Mouse (Mus musculus): Measurements from ENCODE around the gene Hsbp1. TPM values are rescaled to one million over a fixed set of nuclear protein-coding genes. Genes with fewer than 3 reads are reported as not detected.
"Not testable (repeated sequence)": the region's sequence is repeated elsewhere in the genome, so short reads cannot be mapped to it uniquely, and the experiment has no call there.

Gene Hsbp1
- total RNA-seq, 1 experiment, result 98.9 TPM

DNA sequence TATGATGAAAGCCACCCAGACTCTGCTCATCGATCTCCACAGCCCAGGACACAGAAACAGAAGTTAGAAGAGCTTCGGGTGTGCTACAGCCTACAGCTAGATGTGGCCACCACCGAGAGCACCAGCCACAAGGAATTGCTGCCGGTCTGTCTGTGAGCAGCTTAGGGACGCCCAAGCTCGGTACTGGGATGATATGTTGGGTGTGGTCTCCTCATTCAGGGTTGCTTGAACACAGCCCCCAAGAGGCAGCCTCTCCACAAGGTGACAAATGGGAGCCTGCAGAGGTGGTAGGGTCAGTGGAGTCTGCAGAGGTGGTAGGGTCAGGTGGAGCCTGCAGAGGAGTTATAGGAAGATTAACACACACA is 9.4 kb downstream of the Hsbp1 start:
- no peak overlapping the region for H3K9ac ChIP-seq (ENCODE audit: insufficient read depth, low read depth, low read length, poor library complexity, severe bottlenecking)
- peaks cover 11% of the 10 kb centered on the region; the same call in 1 of the 2 replicates for H3K36me3 ChIP-seq (ENCODE audit: control insufficient read depth, insufficient read depth, low read length, poor library complexity, severe bottlenecking)
- TF ChIP-seq CHD2 (IDR thresholded peaks at IDR 0.05; ENCODE audit: low read depth, low read length) (no peak), MAFK (IDR thresholded peaks at IDR 0.05; ENCODE audit: insufficient read depth, low read depth, low read length) (no peak), ZNF384 (IDR thresholded peaks at IDR 0.05; ENCODE audit: low read depth, low read length) (no peak), ZC3H11A (IDR thresholded peaks at IDR 0.05; ENCODE audit: borderline replicate concordance, low read depth, low read length) (no peak)
- H3K4me3 ChIP-seq (ENCODE audit: insufficient read depth in 1 of 2, low read depth in 1 of 2, low read length in 2 of 2, poor library complexity in 1 of 2, severe bottlenecking in 1 of 2), result no peak overlapping the region
- no peak for DNase-seq (ENCODE audit: low read depth, low spot score)
- no peaks in the 10 kb centered on the region for H3K4me1 ChIP-seq (ENCODE audit: control insufficient read depth in 2 of 2, insufficient read depth in 2 of 2, low read length in 2 of 2, poor library complexity in 1 of 2)
- H3K9me3 ChIP-seq (ENCODE audit: control insufficient read depth, insufficient read depth, low read depth, low read length), result no peaks in the 10 kb centered on the region
- in situ Hi-C loops (cut with MboI; ENCODE audit: low sequenced_read_pairs in 2 of 2, unreplicated experiment in 2 of 2), result no loop called here
- no peak overlapping the region for H3K27ac ChIP-seq (ENCODE audit: insufficient read depth, low read depth, low read length, poor library complexity, severe bottlenecking)

GRCm38 (mm10) chr8:119356631-119357030 is 12.3 kb downstream of the Hsbp1 start:
- H3K9ac ChIP-seq (ENCODE audit: insufficient read depth, low read depth, low read length, poor library complexity, severe bottlenecking); H3K9me3 ChIP-seq (ENCODE audit: control insufficient read depth, insufficient read depth, low read depth, low read length); H3K4me3 ChIP-seq (ENCODE audit: insufficient read depth in 1 of 2, low read depth in 1 of 2, low read length in 2 of 2, poor library complexity in 1 of 2, severe bottlenecking in 1 of 2); in situ Hi-C loops (cut with MboI; ENCODE audit: low sequenced_read_pairs in 2 of 2, unreplicated experiment in 2 of 2); H3K27ac ChIP-seq (ENCODE audit: insufficient read depth, low read depth, low read length, poor library complexity, severe bottlenecking); H3K4me1 ChIP-seq (ENCODE audit: control insufficient read depth in 2 of 2, insufficient read depth in 2 of 2, low read length in 2 of 2, poor library complexity in 1 of 2); H3K36me3 ChIP-seq (ENCODE audit: control insufficient read depth, insufficient read depth, low read length, poor library complexity, severe bottlenecking): not testable (repeated sequence)
- peak; percentile 45 for DNase-seq (ENCODE audit: low read depth, low spot score)

- Histone ChIP-seq H3K4me3 (ENCODE audit: insufficient read depth in 1 of 2, low read depth in 1 of 2, low read length in 2 of 2, poor library complexity in 1 of 2, severe bottlenecking in 1 of 2) (no peak overlapping the region), H3K9me3 (ENCODE audit: control insufficient read depth, insufficient read depth, low read depth, low read length) (no peaks in the 10 kb centered on the region), H3K36me3 (ENCODE audit: control insufficient read depth, insufficient read depth, low read length, poor library complexity, severe bottlenecking) (no peaks in the 10 kb centered on the region), H3K9ac (ENCODE audit: insufficient read depth, low read depth, low read length, poor library complexity, severe bottlenecking) (no peak overlapping the region), H3K27ac (ENCODE audit: insufficient read depth, low read depth, low read length, poor library complexity, severe bottlenecking) (no peak overlapping the region), H3K4me1 (ENCODE audit: control insufficient read depth in 2 of 2, insufficient read depth in 2 of 2, low read length in 2 of 2, poor library complexity in 1 of 2) (no peaks in the 10 kb centered on the region)
- in situ Hi-C loops (cut with MboI; ENCODE audit: low sequenced_read_pairs in 2 of 2, unreplicated experiment in 2 of 2), result no loop called here
- TF ChIP-seq MAFK (IDR thresholded peaks at IDR 0.05; ENCODE audit: insufficient read depth, low read depth, low read length) (no peak), CHD2 (IDR thresholded peaks at IDR 0.05; ENCODE audit: low read depth, low read length) (no peak), HCFC1 (IDR thresholded peaks at IDR 0.05; ENCODE audit: borderline replicate concordance, insufficient read depth, low read length) (no peak), ZC3H11A (IDR thresholded peaks at IDR 0.05; ENCODE audit: borderline replicate concordance, low read depth, low read length) (no peak), ZNF384 (IDR thresholded peaks at IDR 0.05; ENCODE audit: low read depth, low read length) (no peak)
- no peak for DNase-seq (ENCODE audit: low read depth, low spot score)
Observed at GRCm38 (mm10) chr8:119358175-119358574, 13.9 kb downstream of the Hsbp1 start.

GRCm38 (mm10) chr8:119358836-119359235 is 14.5 kb downstream of the Hsbp1 start:
- DNase-seq (ENCODE audit: low read depth, low spot score), result peak; percentile 83
- H3K4me1 ChIP-seq (ENCODE audit: control insufficient read depth in 2 of 2, insufficient read depth in 2 of 2, low read length in 2 of 2, poor library complexity in 1 of 2), result no peaks in the 10 kb centered on the region
- H3K27ac ChIP-seq (ENCODE audit: insufficient read depth, low read depth, low read length, poor library complexity, severe bottlenecking), result no peak overlapping the region
- H3K9me3 ChIP-seq (ENCODE audit: control insufficient read depth, insufficient read depth, low read depth, low read length), result no peaks in the 10 kb centered on the region
- H3K36me3 ChIP-seq (ENCODE audit: control insufficient read depth, insufficient read depth, low read length, poor library complexity, severe bottlenecking), result no peaks in the 10 kb centered on the region
- no peak overlapping the region for H3K9ac ChIP-seq (ENCODE audit: insufficient read depth, low read depth, low read length, poor library complexity, severe bottlenecking)
- TF ChIP-seq ZNF384 (IDR thresholded peaks at IDR 0.05; ENCODE audit: low read depth, low read length), result no peak
- TF ChIP-seq HCFC1 (IDR thresholded peaks at IDR 0.05; ENCODE audit: borderline replicate concordance, insufficient read depth, low read length), result no peak
- no peak for TF ChIP-seq MAFK (IDR thresholded peaks at IDR 0.05; ENCODE audit: insufficient read depth, low read depth, low read length)
- TF ChIP-seq ZC3H11A (IDR thresholded peaks at IDR 0.05; ENCODE audit: borderline replicate concordance, low read depth, low read length), result no peak
- TF ChIP-seq CHD2 (IDR thresholded peaks at IDR 0.05; ENCODE audit: low read depth, low read length), result no peak
- H3K4me3 ChIP-seq (ENCODE audit: insufficient read depth in 1 of 2, low read depth in 1 of 2, low read length in 2 of 2, poor library complexity in 1 of 2, severe bottlenecking in 1 of 2), result no peak overlapping the region
- in situ Hi-C loops (cut with MboI; ENCODE audit: low sequenced_read_pairs in 2 of 2, unreplicated experiment in 2 of 2), result no loop called here

DNA sequence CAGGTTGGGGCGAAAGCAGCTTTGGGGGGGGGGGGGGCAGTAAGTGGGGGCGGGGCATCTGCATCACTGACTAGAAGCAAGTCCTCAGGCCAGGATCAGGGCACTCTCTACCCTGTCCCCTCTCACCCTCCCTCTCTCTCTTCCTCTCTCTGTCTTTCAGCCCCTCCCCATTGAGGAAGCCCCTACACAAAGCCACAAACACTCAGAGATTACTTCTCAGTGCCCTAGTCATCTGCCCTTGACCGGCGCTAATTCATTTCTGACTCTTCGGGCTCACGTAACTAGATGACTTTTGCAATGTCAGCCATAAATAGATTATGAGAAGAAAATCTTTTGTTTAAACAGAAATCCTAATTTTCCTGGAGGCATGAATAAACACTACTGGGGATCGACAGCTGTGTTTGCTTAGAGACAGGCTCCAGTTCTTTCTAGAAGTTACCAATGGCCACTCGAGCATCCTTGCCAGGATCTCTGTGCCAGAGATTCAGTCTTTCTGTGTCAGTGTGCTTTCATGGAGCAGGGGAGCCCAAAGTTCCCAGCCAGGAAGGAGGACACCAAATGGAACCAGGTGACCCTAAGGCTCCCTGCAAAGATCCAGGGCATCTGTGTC is 16.5 kb downstream of the Hsbp1 start:
- Histone ChIP-seq H3K27ac (ENCODE audit: insufficient read depth, low read depth, low read length, poor library complexity, severe bottlenecking) (no peak overlapping the region), H3K9ac (ENCODE audit: insufficient read depth, low read depth, low read length, poor library complexity, severe bottlenecking) (no peak overlapping the region), H3K36me3 (ENCODE audit: control insufficient read depth, insufficient read depth, low read length, poor library complexity, severe bottlenecking) (no peaks in the 10 kb centered on the region), H3K4me1 (ENCODE audit: control insufficient read depth in 2 of 2, insufficient read depth in 2 of 2, low read length in 2 of 2, poor library complexity in 1 of 2) (no peaks in the 10 kb centered on the region), H3K9me3 (ENCODE audit: control insufficient read depth, insufficient read depth, low read depth, low read length) (no peaks in the 10 kb centered on the region), H3K4me3 (ENCODE audit: insufficient read depth in 1 of 2, low read depth in 1 of 2, low read length in 2 of 2, poor library complexity in 1 of 2, severe bottlenecking in 1 of 2) (no peak overlapping the region)
- no peak for DNase-seq (ENCODE audit: low read depth, low spot score)
- TF ChIP-seq ZNF384 (IDR thresholded peaks at IDR 0.05; ENCODE audit: low read depth, low read length) (no peak), ZC3H11A (IDR thresholded peaks at IDR 0.05; ENCODE audit: borderline replicate concordance, low read depth, low read length) (no peak), HCFC1 (IDR thresholded peaks at IDR 0.05; ENCODE audit: borderline replicate concordance, insufficient read depth, low read length) (no peak), CHD2 (IDR thresholded peaks at IDR 0.05; ENCODE audit: low read depth, low read length) (no peak), MAFK (IDR thresholded peaks at IDR 0.05; ENCODE audit: insufficient read depth, low read depth, low read length) (no peak)
- in situ Hi-C loops (cut with MboI; ENCODE audit: low sequenced_read_pairs in 2 of 2, unreplicated experiment in 2 of 2), result no loop called here

GRCm38 (mm10) chr8:119374716-119375115 is 30.4 kb downstream of the Hsbp1 start:
- in situ Hi-C loops (cut with MboI; ENCODE audit: low sequenced_read_pairs in 2 of 2, unreplicated experiment in 2 of 2); H3K27ac ChIP-seq (ENCODE audit: insufficient read depth, low read depth, low read length, poor library complexity, severe bottlenecking); H3K36me3 ChIP-seq (ENCODE audit: control insufficient read depth, insufficient read depth, low read length, poor library complexity, severe bottlenecking); H3K9ac ChIP-seq (ENCODE audit: insufficient read depth, low read depth, low read length, poor library complexity, severe bottlenecking); H3K4me3 ChIP-seq (ENCODE audit: insufficient read depth in 1 of 2, low read depth in 1 of 2, low read length in 2 of 2, poor library complexity in 1 of 2, severe bottlenecking in 1 of 2); DNase-seq (ENCODE audit: low read depth, low spot score); H3K4me1 ChIP-seq (ENCODE audit: control insufficient read depth in 2 of 2, insufficient read depth in 2 of 2, low read length in 2 of 2, poor library complexity in 1 of 2); H3K9me3 ChIP-seq (ENCODE audit: control insufficient read depth, insufficient read depth, low read depth, low read length): not testable (repeated sequence)

Measured in ES-E14 (cell line).